Mouse (Mus musculus): ENCODE results near the gene Mettl1. TPM values are rescaled to one million over a fixed set of nuclear protein-coding genes. Genes with fewer than 3 reads are reported as not detected.

Mettl1 gene
- polyA plus RNA-seq, 1 experiment from 2014 or later = 37.4 TPM

DNA sequence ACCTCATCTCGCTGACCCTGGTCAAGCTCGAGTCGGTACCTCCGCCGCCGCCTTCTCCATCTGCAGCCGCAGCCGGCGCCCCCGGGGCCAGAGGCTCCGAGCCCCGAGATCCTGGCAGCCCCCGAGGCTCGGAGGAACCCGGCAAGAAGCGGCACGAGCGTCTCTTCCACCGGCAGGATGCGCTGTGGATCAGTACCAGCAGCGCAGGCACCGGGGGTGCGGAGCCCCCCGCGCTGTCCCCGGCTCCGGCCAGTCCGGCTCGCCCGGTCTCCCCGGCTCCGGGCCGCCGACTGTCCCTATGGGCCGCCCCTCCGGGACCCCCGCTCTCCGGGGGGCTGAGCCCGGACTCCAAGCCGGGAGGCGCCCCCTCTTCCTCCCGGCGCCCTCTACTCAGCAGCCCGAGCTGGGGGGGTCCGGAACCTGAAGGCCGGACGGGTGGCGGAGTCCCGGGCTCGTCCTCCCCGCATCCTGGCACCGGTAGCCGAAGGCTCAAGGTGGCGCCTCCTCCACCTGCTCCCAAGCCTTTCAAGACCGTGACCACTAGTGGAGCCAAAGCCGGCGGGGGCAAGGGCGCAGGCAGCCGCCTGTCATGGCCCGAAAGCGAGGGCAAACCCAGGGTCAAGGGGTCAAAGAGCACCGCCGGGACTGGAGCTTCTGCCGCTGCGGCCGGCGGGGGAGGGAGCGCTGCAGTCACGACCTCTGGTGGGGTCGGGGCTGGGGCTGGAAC, 38.6 kb downstream of the Mettl1 start:
- H3K4me1 ChIP-seq (replicated peaks; ENCODE audit: insufficient read depth, low read length) = peaks cover 27% of the 10 kb centered on the region
- H3K4me2 ChIP-seq (ENCODE audit: low read length) = peak overlapping the region; percentile 72
- H3K36me3 ChIP-seq (ENCODE audit: insufficient read depth, low read length) = no peaks in the 10 kb centered on the region
- DNase-seq (ENCODE audit: low spot score) (no peak), ATAC-seq (replicated peaks; ENCODE audit: low FRiP score, low read depth) (peak; percentile 6; the same call in 1 of the 2 replicates)
- 4% methylated on average over 65 of the region's 70 CpGs for WGBS
- peaks cover 48% of the 10 kb centered on the region for H3K27me3 ChIP-seq (ENCODE audit: insufficient read depth, low read length)
- no peaks in the 10 kb centered on the region for H3K9me3 ChIP-seq (replicated peaks; ENCODE audit: low read length)
- H3K27ac ChIP-seq = no peak overlapping the region
- peak overlapping the region; percentile 44; the same call in 1 of the 2 replicates for H3K9ac ChIP-seq (ENCODE audit: low read depth, low read length)
- peak overlapping the region; percentile 43 for H3K4me3 ChIP-seq (replicated peaks; ENCODE audit: low read depth, low read length)
- peak; percentile 32; the same call in 1 of the 2 replicates for TF ChIP-seq CTCF (IDR thresholded peaks at IDR 0.05; ENCODE audit: low read depth)

DNA sequence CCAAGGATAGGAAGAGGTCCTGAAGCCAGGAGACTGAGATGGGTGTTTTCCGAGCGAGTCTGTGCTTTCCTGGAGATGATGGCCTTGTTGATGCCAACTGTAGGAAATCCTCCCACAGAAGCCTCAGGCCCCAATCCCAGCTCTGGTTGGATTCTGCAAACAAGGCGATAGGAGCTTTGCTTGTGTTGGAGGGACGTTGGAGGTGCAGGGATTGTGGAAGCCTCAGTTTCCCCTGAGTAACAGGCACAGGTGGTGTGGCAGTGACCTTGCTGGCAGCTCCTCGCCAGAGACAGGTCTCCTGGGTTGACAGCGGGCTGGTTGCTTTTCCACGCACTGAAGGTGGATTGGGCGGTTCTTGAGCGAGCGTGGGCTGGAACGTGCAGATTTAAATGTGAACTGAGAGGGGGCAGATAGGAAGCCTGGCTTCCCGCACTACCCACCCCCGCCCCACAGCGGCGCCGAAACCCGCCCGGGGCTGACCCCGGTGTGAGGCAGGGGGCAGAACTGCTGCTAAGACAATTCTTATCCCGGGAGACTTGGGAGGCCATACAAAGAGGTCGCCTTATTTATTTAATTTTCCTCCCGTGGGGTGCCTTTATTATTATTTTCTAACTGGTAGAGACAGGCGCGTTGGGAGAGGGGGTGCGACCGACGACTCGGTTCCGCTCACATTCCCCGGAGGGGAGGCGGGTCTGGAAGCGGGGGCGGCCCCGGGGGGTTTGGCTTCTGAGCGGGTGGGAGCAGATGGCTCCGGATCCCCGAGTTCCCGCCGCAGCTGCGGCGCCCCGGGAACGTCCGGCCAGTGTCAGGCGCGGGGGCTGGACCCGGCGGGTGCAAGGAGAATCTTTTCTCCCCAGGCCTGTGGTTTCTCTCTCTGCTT, 39.9 kb downstream of the Mettl1 start:
- no peak for DNase-seq (ENCODE audit: low spot score)
- no peak for ATAC-seq (replicated peaks; ENCODE audit: low FRiP score, low read depth)
- Histone ChIP-seq H3K4me1 (replicated peaks; ENCODE audit: insufficient read depth, low read length) (peaks cover 27% of the 10 kb centered on the region), H3K9me3 (replicated peaks; ENCODE audit: low read length) (no peaks in the 10 kb centered on the region), H3K27me3 (ENCODE audit: insufficient read depth, low read length) (peaks cover 50% of the 10 kb centered on the region), H3K27ac (no peak overlapping the region), H3K36me3 (ENCODE audit: insufficient read depth, low read length) (no peaks in the 10 kb centered on the region), H3K4me2 (ENCODE audit: low read length) (peak overlapping the region; percentile 61), H3K4me3 (replicated peaks; ENCODE audit: low read depth, low read length) (peak overlapping the region; percentile 31), H3K9ac (ENCODE audit: low read depth, low read length) (0 out of 2 replicates have a peak overlapping the region, but pooled peaks have one; percentile 23)
- no peak for TF ChIP-seq CTCF (IDR thresholded peaks at IDR 0.05; ENCODE audit: low read depth)
- 3% methylated on average over 48 of the region's 48 CpGs for WGBS

DNA sequence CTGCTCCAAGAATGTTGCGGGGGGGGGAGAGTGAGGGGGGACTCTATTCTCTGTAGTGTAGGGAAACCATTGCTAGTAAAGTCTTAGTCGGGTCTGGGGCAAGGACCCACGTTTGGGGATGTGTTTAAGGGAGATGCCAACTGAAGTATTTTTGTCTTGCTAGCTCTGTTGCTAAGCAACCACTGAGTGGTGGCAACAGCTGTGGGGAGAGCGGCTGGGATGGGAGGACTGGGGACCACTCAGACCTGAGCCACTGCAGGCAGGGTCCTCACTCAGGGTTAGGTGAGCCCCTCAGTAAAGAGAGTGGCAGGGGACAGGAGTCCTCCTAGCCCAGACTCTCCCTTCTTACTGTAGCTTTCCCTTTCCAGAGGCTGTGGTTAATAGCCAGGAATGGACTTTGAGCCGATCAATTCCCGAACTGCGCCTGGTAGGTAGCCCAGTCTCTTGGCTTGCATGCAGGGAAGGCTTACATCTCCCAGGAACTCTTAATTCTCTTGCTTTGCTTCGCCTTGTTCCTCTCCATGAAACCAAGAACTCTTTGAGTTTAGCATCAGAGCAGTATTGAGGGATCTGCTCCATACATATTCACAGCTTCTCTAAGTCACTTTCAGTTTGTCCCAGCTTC, 40.9 kb downstream of the Mettl1 start:
- H3K9ac ChIP-seq (ENCODE audit: low read depth, low read length) = no peak overlapping the region

DNA sequence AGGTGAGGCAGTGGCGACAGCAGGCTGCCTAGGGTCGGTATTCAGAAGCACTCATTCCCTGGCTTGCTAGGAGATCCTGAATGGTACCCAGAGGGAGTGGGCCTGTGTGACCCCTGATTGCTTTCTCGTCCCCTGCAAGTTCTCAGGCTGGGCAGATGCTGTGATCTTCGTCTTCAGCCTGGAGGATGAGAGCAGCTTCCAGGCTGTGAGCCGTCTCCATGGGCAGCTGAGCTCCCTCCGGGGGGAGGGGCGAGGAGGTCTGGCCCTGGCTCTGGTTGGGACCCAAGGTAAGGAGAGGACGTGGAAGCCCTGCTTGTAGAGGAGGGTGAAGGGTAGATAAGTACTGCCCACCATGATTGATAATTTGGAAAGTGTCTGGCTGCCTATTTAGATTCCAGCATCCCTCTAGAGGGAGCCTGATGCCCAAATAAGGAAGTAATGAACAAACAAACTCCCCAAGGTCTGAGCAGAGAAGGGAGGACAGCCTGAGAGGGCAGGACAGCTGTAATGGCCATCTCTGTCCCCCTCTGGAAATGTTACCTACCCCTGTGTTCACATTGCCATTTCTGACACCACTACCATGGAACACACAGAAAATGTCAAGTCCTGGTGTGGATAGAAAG, 42.2 kb downstream of the Mettl1 start:
- 29% methylated on average over 8 of the region's 8 CpGs for WGBS
- H3K4me3 ChIP-seq (replicated peaks; ENCODE audit: low read depth, low read length) = no peak overlapping the region
- DNase-seq (ENCODE audit: low spot score) (no peak), ATAC-seq (replicated peaks; ENCODE audit: low FRiP score, low read depth) (no peak)
- no peaks in the 10 kb centered on the region for H3K9me3 ChIP-seq (replicated peaks; ENCODE audit: low read length)
- H3K27me3 ChIP-seq (ENCODE audit: insufficient read depth, low read length) = peaks cover 40% of the 10 kb centered on the region
- H3K9ac ChIP-seq (ENCODE audit: low read depth, low read length) = no peak overlapping the region
- H3K36me3 ChIP-seq (ENCODE audit: insufficient read depth, low read length) = no peaks in the 10 kb centered on the region
- H3K4me1 ChIP-seq (replicated peaks; ENCODE audit: insufficient read depth, low read length) = peaks cover 24% of the 10 kb centered on the region
- no peak for TF ChIP-seq CTCF (IDR thresholded peaks at IDR 0.05; ENCODE audit: low read depth)
- no peak overlapping the region for H3K27ac ChIP-seq
- no peak overlapping the region for H3K4me2 ChIP-seq (ENCODE audit: low read length)

More for the DNA sequence above, 40.9 kb downstream of the Mettl1 start:
- 25% methylated on average over 8 of the region's 8 CpGs for whole genome bisulfite sequencing
- TF ChIP-seq CTCF (IDR thresholded peaks at IDR 0.05; ENCODE audit: low read depth) = no peak
- Histone ChIP-seq H3K4me3 (replicated peaks; ENCODE audit: low read depth, low read length) (no peak overlapping the region), H3K4me1 (replicated peaks; ENCODE audit: insufficient read depth, low read length) (peaks cover 27% of the 10 kb centered on the region), H3K27me3 (ENCODE audit: insufficient read depth, low read length) (peaks cover 50% of the 10 kb centered on the region), H3K4me2 (ENCODE audit: low read length) (peak overlapping the region; percentile 61; the same call in 1 of the 2 replicates), H3K9me3 (replicated peaks; ENCODE audit: low read length) (no peaks in the 10 kb centered on the region), H3K27ac (no peak overlapping the region), H3K36me3 (ENCODE audit: insufficient read depth, low read length) (no peaks in the 10 kb centered on the region)
- DNase-seq (ENCODE audit: low spot score) (no peak), ATAC-seq (replicated peaks; ENCODE audit: low FRiP score, low read depth) (no peak)

DNA sequence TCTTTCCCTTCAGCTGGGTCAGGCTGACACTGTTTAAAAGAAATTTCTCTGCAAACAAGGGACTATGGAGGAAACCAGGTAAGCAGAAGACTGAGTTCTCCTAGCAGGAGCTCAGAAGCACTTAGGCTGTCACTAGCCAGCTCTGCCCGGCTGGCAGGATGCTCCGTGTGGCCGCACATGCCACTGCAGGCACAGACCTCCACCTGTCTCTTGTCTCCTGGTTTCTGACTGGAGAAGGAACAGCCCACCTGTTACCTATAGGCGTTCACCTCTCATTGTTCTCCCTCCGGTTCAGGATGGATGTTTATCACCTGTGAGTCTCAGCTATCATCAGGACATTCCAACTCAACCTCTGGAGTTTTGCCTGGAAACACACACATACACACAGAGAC, 42.7 kb downstream of the Mettl1 start:
- no peak overlapping the region for H3K9ac ChIP-seq (ENCODE audit: low read depth, low read length)
- WGBS = 40% methylated on average over 5 of the region's 5 CpGs
- no peak overlapping the region for H3K4me3 ChIP-seq (replicated peaks; ENCODE audit: low read depth, low read length)
- ATAC-seq (replicated peaks; ENCODE audit: low FRiP score, low read depth) = no peak
- no peak overlapping the region for H3K27ac ChIP-seq
- H3K36me3 ChIP-seq (ENCODE audit: insufficient read depth, low read length) = no peaks in the 10 kb centered on the region
- H3K4me1 ChIP-seq (replicated peaks; ENCODE audit: insufficient read depth, low read length) = peaks cover 23% of the 10 kb centered on the region
- DNase-seq (ENCODE audit: low spot score) = no peak
- peaks cover 36% of the 10 kb centered on the region for H3K27me3 ChIP-seq (ENCODE audit: insufficient read depth, low read length)
- TF ChIP-seq CTCF (IDR thresholded peaks at IDR 0.05; ENCODE audit: low read depth) = no peak
- no peaks in the 10 kb centered on the region for H3K9me3 ChIP-seq (replicated peaks; ENCODE audit: low read length)
- no peak overlapping the region for H3K4me2 ChIP-seq (ENCODE audit: low read length)

DNA sequence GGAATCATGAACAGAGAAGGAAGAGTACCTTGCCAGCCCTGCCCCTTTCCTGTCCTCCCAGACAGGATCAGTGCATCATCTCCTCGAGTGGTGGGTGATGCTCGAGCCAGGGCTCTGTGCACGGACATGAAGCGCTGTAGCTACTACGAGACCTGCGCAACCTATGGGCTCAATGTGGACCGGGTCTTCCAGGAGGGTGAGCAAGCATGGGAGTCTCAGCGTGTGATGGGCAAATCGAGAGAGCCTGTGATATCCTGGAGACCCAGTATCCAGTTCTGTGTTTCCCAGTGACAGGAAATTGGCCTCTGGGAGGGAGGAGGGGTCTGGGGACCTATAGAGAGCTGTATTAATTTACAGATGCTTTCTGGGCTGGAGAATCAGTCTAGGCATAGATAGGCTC, 43.8 kb downstream of the Mettl1 start:
- TF ChIP-seq CTCF (IDR thresholded peaks at IDR 0.05; ENCODE audit: low read depth) = no peak
- no peaks in the 10 kb centered on the region for H3K9me3 ChIP-seq (replicated peaks; ENCODE audit: low read length)
- H3K36me3 ChIP-seq (ENCODE audit: insufficient read depth, low read length) = no peaks in the 10 kb centered on the region
- H3K4me2 ChIP-seq (ENCODE audit: low read length) = no peak overlapping the region
- no peak overlapping the region for H3K9ac ChIP-seq (ENCODE audit: low read depth, low read length)
- 81% methylated on average over 9 of the region's 9 CpGs for WGBS
- ATAC-seq (replicated peaks; ENCODE audit: low FRiP score, low read depth) (no peak), DNase-seq (ENCODE audit: low spot score) (no peak)
- peaks cover 11% of the 10 kb centered on the region for H3K4me1 ChIP-seq (replicated peaks; ENCODE audit: insufficient read depth, low read length)
- H3K27me3 ChIP-seq (ENCODE audit: insufficient read depth, low read length) = peaks cover 31% of the 10 kb centered on the region
- H3K4me3 ChIP-seq (replicated peaks; ENCODE audit: low read depth, low read length) = no peak overlapping the region
- no peak overlapping the region for H3K27ac ChIP-seq
